Mouse (Mus musculus): ENCODE measurements around the gene Afap1l2. TPM values are rescaled to one million over a fixed set of nuclear protein-coding genes. Genes with fewer than 3 reads are reported as not detected.
A peak's percentile ranks its signal among the peaks of the same experiment; 100 is the strongest.

The Afap1l2 gene
- polyA plus RNA-seq, 1 experiment: 0.90 TPM

GRCm38 (mm10) chr19:56937911-56938310, 70.1 kb downstream of the Afap1l2 start:
- Histone ChIP-seq H3K79me3 (ENCODE audit: low read depth) (no peaks in the 10 kb centered on the region), H3K36me3 (ENCODE audit: control insufficient read depth, insufficient read depth) (peaks cover 3% of the 10 kb centered on the region), H3K27me3 (ENCODE audit: control insufficient read depth, insufficient read depth, insufficient read length) (no peaks in the 10 kb centered on the region), H3K4me3 (ENCODE audit: insufficient read depth, poor library complexity, severe bottlenecking) (no peak overlapping the region), H3ac (ENCODE audit: control insufficient read depth, insufficient read length, low read depth) (no peak overlapping the region), H3K79me2 (ENCODE audit: control insufficient read depth, insufficient read depth) (no peaks in the 10 kb centered on the region)
- no peak for TF ChIP-seq FOSL1 (IDR thresholded peaks at IDR 0.05; ENCODE audit: insufficient read depth, low read length, poor library complexity, severe bottlenecking)
- TF ChIP-seq USF1 (IDR thresholded peaks at IDR 0.05; ENCODE audit: low read depth): no peak
- no peak for TF ChIP-seq MAX (IDR thresholded peaks at IDR 0.05)
- TF ChIP-seq CTCF (IDR thresholded peaks at IDR 0.05; ENCODE audit: control insufficient read depth, insufficient read depth, insufficient read length): no peak
- no peak for TF ChIP-seq CEBPB (IDR thresholded peaks at IDR 0.05; ENCODE audit: low read depth)
- no peak for TF ChIP-seq MYOG (IDR thresholded peaks at IDR 0.05; ENCODE audit: control insufficient read depth, extremely low read depth, insufficient read length)
- TF ChIP-seq MYOD1 (IDR thresholded peaks at IDR 0.05; ENCODE audit: control insufficient read depth, insufficient read length, low read depth): no peak

- no peaks in the 10 kb centered on the region for H3K79me2 ChIP-seq (ENCODE audit: control insufficient read depth, insufficient read depth)
- no peaks in the 10 kb centered on the region for H3K27me3 ChIP-seq (ENCODE audit: control insufficient read depth, insufficient read depth, insufficient read length)
- no peak overlapping the region for H3K4me3 ChIP-seq (ENCODE audit: insufficient read depth, poor library complexity, severe bottlenecking)
- no peaks in the 10 kb centered on the region for H3K79me3 ChIP-seq (ENCODE audit: low read depth)
- peaks cover 3% of the 10 kb centered on the region for H3K36me3 ChIP-seq (ENCODE audit: control insufficient read depth, insufficient read depth)
- TF ChIP-seq USF1 (IDR thresholded peaks at IDR 0.05; ENCODE audit: low read depth) (no peak), CTCF (IDR thresholded peaks at IDR 0.05; ENCODE audit: control insufficient read depth, insufficient read depth, insufficient read length) (no peak), MAX (IDR thresholded peaks at IDR 0.05) (no peak), MYOG (IDR thresholded peaks at IDR 0.05; ENCODE audit: control insufficient read depth, extremely low read depth, insufficient read length) (no peak), MYOD1 (IDR thresholded peaks at IDR 0.05; ENCODE audit: control insufficient read depth, insufficient read length, low read depth) (no peak)
- no peak overlapping the region for H3ac ChIP-seq (ENCODE audit: control insufficient read depth, insufficient read length, low read depth)
Observed at GRCm38 (mm10) chr19:56936253-56936652, 71.8 kb downstream of the Afap1l2 start.

GRCm38 (mm10) chr19:56935777-56936176, 72.3 kb downstream of the Afap1l2 start:
- Histone ChIP-seq H3K4me3 (ENCODE audit: insufficient read depth, poor library complexity, severe bottlenecking) (no peak overlapping the region), H3K36me3 (ENCODE audit: control insufficient read depth, insufficient read depth) (peaks cover 3% of the 10 kb centered on the region), H3K79me2 (ENCODE audit: control insufficient read depth, insufficient read depth) (no peaks in the 10 kb centered on the region), H3K79me3 (ENCODE audit: low read depth) (no peaks in the 10 kb centered on the region), H3K27me3 (ENCODE audit: control insufficient read depth, insufficient read depth, insufficient read length) (no peaks in the 10 kb centered on the region), H3ac (ENCODE audit: control insufficient read depth, insufficient read length, low read depth) (no peak overlapping the region)
- no peak for TF ChIP-seq FOSL1 (IDR thresholded peaks at IDR 0.05; ENCODE audit: insufficient read depth, low read length, poor library complexity, severe bottlenecking)
- TF ChIP-seq CEBPB (IDR thresholded peaks at IDR 0.05; ENCODE audit: low read depth): no peak
- TF ChIP-seq MAX (IDR thresholded peaks at IDR 0.05): no peak
- TF ChIP-seq USF1 (IDR thresholded peaks at IDR 0.05; ENCODE audit: low read depth): no peak
- no peak for TF ChIP-seq CTCF (IDR thresholded peaks at IDR 0.05; ENCODE audit: control insufficient read depth, insufficient read depth, insufficient read length)
- TF ChIP-seq MYOD1 (IDR thresholded peaks at IDR 0.05; ENCODE audit: control insufficient read depth, insufficient read length, low read depth): no peak
- no peak for TF ChIP-seq MYOG (IDR thresholded peaks at IDR 0.05; ENCODE audit: control insufficient read depth, extremely low read depth, insufficient read length)

GRCm38 (mm10) chr19:56935111-56935510, 72.9 kb downstream of the Afap1l2 start:
- no peak overlapping the region for H3ac ChIP-seq (ENCODE audit: control insufficient read depth, insufficient read length, low read depth)
- H3K79me3 ChIP-seq (ENCODE audit: low read depth): no peaks in the 10 kb centered on the region
- H3K79me2 ChIP-seq (ENCODE audit: control insufficient read depth, insufficient read depth): no peaks in the 10 kb centered on the region
- no peak overlapping the region for H3K4me3 ChIP-seq (ENCODE audit: insufficient read depth, poor library complexity, severe bottlenecking)
- H3K36me3 ChIP-seq (ENCODE audit: control insufficient read depth, insufficient read depth): peaks cover 3% of the 10 kb centered on the region
- no peak for TF ChIP-seq CTCF (IDR thresholded peaks at IDR 0.05; ENCODE audit: control insufficient read depth, insufficient read depth, insufficient read length)
- peak; percentile 4 for TF ChIP-seq FOSL1 (IDR thresholded peaks at IDR 0.05; ENCODE audit: insufficient read depth, low read length, poor library complexity, severe bottlenecking)
- no peaks in the 10 kb centered on the region for H3K27me3 ChIP-seq (ENCODE audit: control insufficient read depth, insufficient read depth, insufficient read length)

- TF ChIP-seq MYOG (IDR thresholded peaks at IDR 0.05; ENCODE audit: control insufficient read depth, extremely low read depth, insufficient read length): no peak
- no peak for TF ChIP-seq MAX (IDR thresholded peaks at IDR 0.05)
- TF ChIP-seq CTCF (IDR thresholded peaks at IDR 0.05; ENCODE audit: control insufficient read depth, insufficient read depth, insufficient read length): no peak
- no peak for TF ChIP-seq CEBPB (IDR thresholded peaks at IDR 0.05; ENCODE audit: low read depth)
- TF ChIP-seq MYOD1 (IDR thresholded peaks at IDR 0.05; ENCODE audit: control insufficient read depth, insufficient read length, low read depth): no peak
- TF ChIP-seq USF1 (IDR thresholded peaks at IDR 0.05; ENCODE audit: low read depth): no peak
- no peak for TF ChIP-seq FOSL1 (IDR thresholded peaks at IDR 0.05; ENCODE audit: insufficient read depth, low read length, poor library complexity, severe bottlenecking)
- Histone ChIP-seq H3K27me3 (ENCODE audit: control insufficient read depth, insufficient read depth, insufficient read length) (no peaks in the 10 kb centered on the region), H3ac (ENCODE audit: control insufficient read depth, insufficient read length, low read depth) (no peak overlapping the region), H3K36me3 (ENCODE audit: control insufficient read depth, insufficient read depth) (peaks cover 3% of the 10 kb centered on the region), H3K79me2 (ENCODE audit: control insufficient read depth, insufficient read depth) (no peaks in the 10 kb centered on the region), H3K79me3 (ENCODE audit: low read depth) (no peaks in the 10 kb centered on the region), H3K4me3 (ENCODE audit: insufficient read depth, poor library complexity, severe bottlenecking) (no peak overlapping the region)
Observed at GRCm38 (mm10) chr19:56933800-56934199, 74.2 kb downstream of the Afap1l2 start.

GRCm38 (mm10) chr19:56930029-56930428, 78.0 kb downstream of the Afap1l2 start:
- Histone ChIP-seq H3K27me3 (ENCODE audit: control insufficient read depth, insufficient read depth, insufficient read length) (no peaks in the 10 kb centered on the region), H3K79me3 (ENCODE audit: low read depth) (no peaks in the 10 kb centered on the region), H3ac (ENCODE audit: control insufficient read depth, insufficient read length, low read depth) (no peak overlapping the region), H3K36me3 (ENCODE audit: control insufficient read depth, insufficient read depth) (no peaks in the 10 kb centered on the region), H3K4me3 (ENCODE audit: insufficient read depth, poor library complexity, severe bottlenecking) (no peak overlapping the region), H3K79me2 (ENCODE audit: control insufficient read depth, insufficient read depth) (no peaks in the 10 kb centered on the region)
- peak; percentile 42 for TF ChIP-seq CTCF (IDR thresholded peaks at IDR 0.05; ENCODE audit: control insufficient read depth, insufficient read depth, insufficient read length)
- TF ChIP-seq MYOD1 (IDR thresholded peaks at IDR 0.05; ENCODE audit: control insufficient read depth, insufficient read length, low read depth): no peak
